Mouse (Mus musculus) G1E (cell line): ENCODE results near the gene Plscr5. TPM values are rescaled to one million over a fixed set of nuclear protein-coding genes. Genes with fewer than 3 reads are reported as not detected.

ENCODE experiments used
- ATAC-seq: 2 replicates; pipeline ENCODE4 v1.8.0; 2016; ENCODE audit warnings: mild to moderate bottlenecking; ENCODE audit not compliant: insufficient number of reproducible peaks, poor library complexity, low FRiP score, severe bottlenecking; ENCODE audit errors: extremely low read depth
- DNase-seq: peaks from one replicate; pipeline ENCODE4 v3.0.0; 2012; ENCODE audit warnings: low spot score
- H3K27me3 ChIP-seq: 2 replicates; pipeline ENCODE4 v1.6.1; 2012; ENCODE audit warnings: mild to moderate bottlenecking, low read length, inconsistent platforms; ENCODE audit not compliant: insufficient read depth
- H3K36me3 ChIP-seq: replicated peaks from 2 replicates; pipeline ENCODE3; 2012; ENCODE audit warnings: mild to moderate bottlenecking, inconsistent platforms
- H3K4me1 ChIP-seq: 2 replicates; pipeline ENCODE4 v1.6.1; 2012; ENCODE audit warnings: low read depth, low read length, inconsistent platforms, mixed read lengths; ENCODE audit not compliant: insufficient read depth
- H3K4me3 ChIP-seq: 2 replicates; pipeline ENCODE4 v1.5.1; 2012; ENCODE audit warnings: low read depth, mild to moderate bottlenecking, inconsistent platforms, low read length, moderate library complexity, mixed read lengths
- H3K9me3 ChIP-seq: replicated peaks from 2 replicates; pipeline ENCODE4 v1.6.1; 2012; ENCODE audit warnings: inconsistent platforms
- CTCF ChIP-seq: IDR thresholded peaks from 2 replicates; pipeline ENCODE4 v1.5.1; 2012; ENCODE audit warnings: low read depth, low read length, inconsistent platforms, mixed read lengths
- GATA1 ChIP-seq: IDR thresholded peaks from 2 replicates; pipeline ENCODE4 v1.6.1; 2012; ENCODE audit warnings: borderline replicate concordance, low read length, inconsistent platforms, mixed read lengths
- GATA2 ChIP-seq: IDR thresholded peaks from 2 replicates; pipeline ENCODE4 v1.6.1; 2012; ENCODE audit warnings: low read depth, low read length, inconsistent platforms, borderline replicate concordance
- POLR2AphosphoS5 ChIP-seq: IDR thresholded peaks from 2 replicates; pipeline ENCODE4 v1.6.1; 2012; ENCODE audit warnings: low read depth, low read length, inconsistent platforms; ENCODE audit not compliant: insufficient replicate concordance
- TAL1 ChIP-seq: conservative IDR thresholded peaks from 2 replicates; pipeline ENCODE4 v1.6.1; 2012; ENCODE audit warnings: low read depth, low read length, inconsistent platforms, mixed read lengths
- polyA plus RNA-seq: library from polyadenylated mRNA; stranded (reverse); fragments of >175 nt; gene quantifications from 2 replicates; pipeline ENCODE4 v1.2.3, GENCODE M21; 2012
- total RNA-seq, 2 experiments: library from RNA; stranded (forward) in 1 of 2; stranded (reverse) in 1 of 2; fragments of 200-1000 nt in 1 of 2; fragments of >200 nt in 1 of 2; fragmentation: Nextera tagmentation in 1 of 2; gene quantifications; 2 replicates each; pipeline ENCODE4 v1.2.3; 2014 to 2017

Gene Plscr5
- total and polyA plus RNA-seq, 3 experiments = not detected

GRCm38 (mm10) chr9:92210386-92210967, 17.7 kb downstream of the Plscr5 start:
- no peaks in the 10 kb centered on the region for H3K27me3 ChIP-seq
- no peak overlapping the region for H3K4me3 ChIP-seq
- no peaks in the 10 kb centered on the region for H3K9me3 ChIP-seq
- TF ChIP-seq TAL1 (no peak), GATA2 (no peak), POLR2AphosphoS5 (no peak), GATA1 (no peak), CTCF (no peak)
- H3K4me1 ChIP-seq = peaks cover 4% of the 10 kb centered on the region
- no peaks in the 10 kb centered on the region for H3K36me3 ChIP-seq
- DNase-seq (no peak), ATAC-seq (no peak)

- Histone ChIP-seq H3K36me3 (no peaks in the 10 kb centered on the region), H3K4me3 (no peak overlapping the region), H3K9me3 (no peaks in the 10 kb centered on the region), H3K27me3 (no peaks in the 10 kb centered on the region), H3K4me1 (peaks cover 7% of the 10 kb centered on the region)
- DNase-seq = no peak
- ATAC-seq = no peak
- TF ChIP-seq GATA2 (no peak), GATA1 (no peak), TAL1 (no peak), CTCF (no peak), POLR2AphosphoS5 (no peak)
These were observed 18.3 kb downstream of the Plscr5 start for GRCm38 (mm10) chr9:92211048-92211447.

- H3K9me3 ChIP-seq = no peaks in the 10 kb centered on the region
- no peak overlapping the region for H3K4me3 ChIP-seq
- ATAC-seq (peak; percentile 83), DNase-seq (peak; percentile 14)
- H3K27me3 ChIP-seq = no peaks in the 10 kb centered on the region
- no peaks in the 10 kb centered on the region for H3K36me3 ChIP-seq
- H3K4me1 ChIP-seq = peaks cover 42% of the 10 kb centered on the region
- TF ChIP-seq GATA2 = no peak
- peak; percentile 64 for TF ChIP-seq TAL1
These were observed 24.7 kb downstream of the Plscr5 start for GRCm38 (mm10) chr9:92217484-92217883.

- DNase-seq (no peak), ATAC-seq (peak; percentile 16; the same call in 1 of the 2 replicates)
- no peak for TF ChIP-seq TAL1
- no peak for TF ChIP-seq GATA1
- TF ChIP-seq GATA2 = no peak
- no peak for TF ChIP-seq CTCF
- TF ChIP-seq POLR2AphosphoS5 = no peak
- Histone ChIP-seq H3K36me3 (no peaks in the 10 kb centered on the region), H3K9me3 (no peaks in the 10 kb centered on the region), H3K27me3 (no peaks in the 10 kb centered on the region), H3K4me3 (no peak overlapping the region), H3K4me1 (peaks cover 42% of the 10 kb centered on the region)
These were observed 25.2 kb downstream of the Plscr5 start for GRCm38 (mm10) chr9:92217896-92218295.

GRCm38 (mm10) chr9:92220151-92220550, 27.4 kb downstream of the Plscr5 start:
- ATAC-seq = peak; percentile 57; the same call in 1 of the 2 replicates
- H3K36me3 ChIP-seq = no peaks in the 10 kb centered on the region
- no peaks in the 10 kb centered on the region for H3K27me3 ChIP-seq
- DNase-seq = no peak
- H3K9me3 ChIP-seq = no peaks in the 10 kb centered on the region
- peaks cover 46% of the 10 kb centered on the region for H3K4me1 ChIP-seq
- H3K4me3 ChIP-seq = no peak overlapping the region
- TF ChIP-seq CTCF (no peak), GATA2 (no peak), GATA1 (no peak), POLR2AphosphoS5 (no peak), TAL1 (0 out of 2 replicates have a peak, but pooled peaks have one; percentile 18)

- Histone ChIP-seq H3K4me1 (peaks cover 50% of the 10 kb centered on the region), H3K9me3 (no peaks in the 10 kb centered on the region), H3K4me3 (no peak overlapping the region), H3K36me3 (no peaks in the 10 kb centered on the region), H3K27me3 (no peaks in the 10 kb centered on the region)
- TF ChIP-seq GATA2 = no peak
- TF ChIP-seq CTCF = no peak
- TF ChIP-seq GATA1 = no peak
- TF ChIP-seq TAL1 = no peak
- no peak for TF ChIP-seq POLR2AphosphoS5
- ATAC-seq = no peak
- no peak for DNase-seq
These were observed 28.7 kb downstream of the Plscr5 start for GRCm38 (mm10) chr9:92221480-92221879.
